Mouse (Mus musculus): ENCODE data around the gene Taf4. TPM values are rescaled to one million over a fixed set of nuclear protein-coding genes. Genes with fewer than 3 reads are reported as not detected.

Taf4 gene
- polyA plus RNA-seq, 2 experiments = 3.9 to 15.2 TPM

DNA sequence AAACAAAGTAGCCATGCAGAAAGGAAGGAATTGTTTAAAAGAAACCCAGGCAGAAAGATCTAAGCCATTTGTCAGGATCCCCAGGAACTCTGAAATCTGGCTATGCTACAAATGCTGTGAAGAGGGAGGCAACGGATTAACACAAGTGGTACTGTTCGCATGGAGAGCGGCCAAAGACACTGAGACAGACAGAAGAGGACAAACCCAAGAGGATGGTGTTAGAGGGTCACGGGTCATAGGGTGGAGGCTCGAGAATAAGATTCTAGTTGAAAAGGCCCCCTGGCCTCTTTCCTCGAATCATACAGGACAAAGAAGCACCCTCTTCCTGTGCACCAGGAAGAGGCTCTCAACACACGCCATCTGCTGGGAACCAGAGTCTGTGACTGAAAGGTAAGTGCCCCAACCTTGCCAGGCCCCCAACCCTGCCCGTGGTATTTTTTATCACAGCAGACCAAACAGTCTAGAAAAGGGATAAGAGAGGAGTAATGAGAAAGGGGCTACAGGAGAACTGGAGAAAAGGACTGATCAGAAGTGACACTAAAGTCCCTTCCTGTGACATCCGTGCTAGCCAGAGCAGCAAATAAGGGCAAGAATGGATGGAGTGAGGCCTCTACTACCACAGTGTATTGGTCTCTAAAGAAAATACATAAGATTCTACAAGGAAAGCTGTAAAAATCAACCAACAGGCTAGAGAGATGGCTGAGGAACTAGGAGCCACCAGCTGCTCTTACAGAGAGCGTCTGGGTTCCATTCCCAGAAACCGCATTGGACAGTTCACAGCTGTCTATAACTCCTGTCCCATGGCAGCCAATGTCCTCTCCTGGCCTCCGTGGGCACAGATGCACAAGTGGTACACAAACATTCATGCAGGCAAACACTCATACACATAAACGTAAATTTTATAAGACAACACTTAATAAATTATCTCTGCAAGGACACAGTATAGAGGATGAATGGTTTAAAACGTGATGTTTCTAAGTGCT is 24.6 kb downstream of the Taf4 start:
- 72% methylated on average over 14 of the region's 14 CpGs for whole genome bisulfite sequencing
- H3K27ac ChIP-seq (replicated peaks; ENCODE audit: low read depth, low read length) = no peak overlapping the region
- H3K36me3 ChIP-seq (ENCODE audit: control insufficient read depth, insufficient read depth, low read length) = no peaks in the 10 kb centered on the region
- H3K4me3 ChIP-seq (replicated peaks; ENCODE audit: low read length) = no peak overlapping the region
- no peak for DNase-seq (ENCODE audit: low spot score)
- H3K4me2 ChIP-seq (replicated peaks; ENCODE audit: low read depth, low read length, severe bottlenecking) = no peak overlapping the region
- H3K27me3 ChIP-seq (ENCODE audit: control insufficient read depth, insufficient read depth, low read length) = no peaks in the 10 kb centered on the region
- ATAC-seq (ENCODE audit: low FRiP score, low read depth) = no peak
- no peak overlapping the region for H3K9ac ChIP-seq (ENCODE audit: low read depth, low read length, severe bottlenecking)
- no peak for TF ChIP-seq POLR2A (IDR thresholded peaks at IDR 0.05; ENCODE audit: borderline replicate concordance, extremely low read depth, insufficient read depth, insufficient read length)
- H3K9me3 ChIP-seq (ENCODE audit: control insufficient read depth, low read length) = no peaks in the 10 kb centered on the region
- H3K4me1 ChIP-seq (ENCODE audit: control insufficient read depth, insufficient read depth, low read length) = no peaks in the 10 kb centered on the region

DNA sequence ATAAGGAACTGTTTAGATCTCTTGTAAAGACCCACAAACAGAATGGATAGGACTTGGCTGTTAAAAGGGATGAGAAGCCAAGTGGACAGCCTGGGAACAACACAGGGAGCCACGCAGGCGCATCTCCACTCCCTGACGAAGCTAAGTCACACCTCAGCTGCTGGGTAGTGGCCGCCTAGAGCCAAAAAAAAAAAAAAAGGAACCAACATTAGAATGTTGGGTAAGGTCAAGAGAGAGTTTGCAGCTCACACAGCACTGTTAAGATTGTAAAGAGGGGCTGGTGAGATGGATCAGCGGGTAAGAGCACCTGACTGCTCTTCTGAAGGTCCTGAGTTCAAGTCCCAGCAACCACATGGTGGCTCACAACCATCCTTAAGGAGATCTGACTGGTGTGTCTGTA is 27.6 kb downstream of the Taf4 start:
- ATAC-seq (ENCODE audit: low FRiP score, low read depth) = no peak
- Histone ChIP-seq H3K4me1 (ENCODE audit: control insufficient read depth, insufficient read depth, low read length) (0 out of 2 replicates have a peak, but pooled peaks cover 2% of the 10 kb centered on the region), H3K27ac (replicated peaks; ENCODE audit: low read depth, low read length) (no peak overlapping the region), H3K4me3 (replicated peaks; ENCODE audit: low read length) (no peak overlapping the region), H3K27me3 (ENCODE audit: control insufficient read depth, insufficient read depth, low read length) (no peaks in the 10 kb centered on the region), H3K9me3 (ENCODE audit: control insufficient read depth, low read length) (no peaks in the 10 kb centered on the region), H3K4me2 (replicated peaks; ENCODE audit: low read depth, low read length, severe bottlenecking) (no peak overlapping the region), H3K9ac (ENCODE audit: low read depth, low read length, severe bottlenecking) (no peak overlapping the region), H3K36me3 (ENCODE audit: control insufficient read depth, insufficient read depth, low read length) (no peaks in the 10 kb centered on the region)
- no peak for DNase-seq (ENCODE audit: low spot score)
- WGBS = 76% methylated on average over 5 of the region's 5 CpGs
- TF ChIP-seq POLR2A (IDR thresholded peaks at IDR 0.05; ENCODE audit: borderline replicate concordance, extremely low read depth, insufficient read depth, insufficient read length) = no peak

DNA sequence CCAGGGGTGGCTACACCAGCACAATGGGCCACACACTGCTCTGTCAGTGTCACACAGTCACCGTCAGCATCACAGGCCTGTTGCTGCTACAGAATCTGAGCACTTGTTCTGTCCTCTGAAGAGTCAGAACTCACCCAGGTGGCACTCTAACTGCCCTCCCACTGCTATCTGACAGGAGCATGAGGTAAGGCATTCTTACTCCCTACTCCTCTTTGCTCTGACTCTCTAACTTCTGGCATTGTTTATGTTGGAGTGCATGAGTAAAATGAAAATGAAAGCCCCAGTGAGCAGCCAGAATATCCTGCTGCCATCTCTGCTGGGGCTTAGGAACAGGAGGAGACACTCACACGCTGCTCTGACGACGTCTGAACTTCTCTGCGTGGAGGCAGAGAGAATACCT is 28.8 kb downstream of the Taf4 start:
- no peak for DNase-seq (ENCODE audit: low spot score)
- WGBS = 76% methylated on average over 5 of the region's 5 CpGs
- Histone ChIP-seq H3K4me3 (replicated peaks; ENCODE audit: low read length) (no peak overlapping the region), H3K9me3 (ENCODE audit: control insufficient read depth, low read length) (no peaks in the 10 kb centered on the region), H3K4me2 (replicated peaks; ENCODE audit: low read depth, low read length, severe bottlenecking) (no peak overlapping the region), H3K36me3 (ENCODE audit: control insufficient read depth, insufficient read depth, low read length) (no peaks in the 10 kb centered on the region), H3K9ac (ENCODE audit: low read depth, low read length, severe bottlenecking) (no peak overlapping the region), H3K4me1 (ENCODE audit: control insufficient read depth, insufficient read depth, low read length) (0 out of 2 replicates have a peak, but pooled peaks cover 2% of the 10 kb centered on the region), H3K27me3 (ENCODE audit: control insufficient read depth, insufficient read depth, low read length) (no peaks in the 10 kb centered on the region), H3K27ac (replicated peaks; ENCODE audit: low read depth, low read length) (no peak overlapping the region)
- ATAC-seq (ENCODE audit: low FRiP score, low read depth) = no peak
- no peak for TF ChIP-seq POLR2A (IDR thresholded peaks at IDR 0.05; ENCODE audit: borderline replicate concordance, extremely low read depth, insufficient read depth, insufficient read length)

DNA sequence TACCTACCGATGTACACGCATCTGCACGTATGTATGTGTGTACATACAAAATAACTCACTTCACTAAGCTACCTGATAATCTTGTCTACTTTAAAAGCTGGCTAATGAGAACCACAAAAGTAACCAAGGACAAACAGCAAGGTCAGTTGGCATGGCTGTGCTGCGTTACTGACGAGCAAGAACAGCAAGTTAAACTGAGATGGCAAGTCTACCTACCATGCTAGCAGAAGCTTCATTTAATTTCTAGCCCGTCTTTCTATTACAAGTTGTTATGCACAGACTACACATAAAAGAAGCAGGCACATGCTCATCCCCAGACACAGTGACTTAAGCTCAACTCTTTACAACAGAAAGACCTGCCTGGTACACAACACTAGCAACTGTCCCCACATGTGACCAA is 29.9 kb downstream of the Taf4 start:
- DNase-seq (ENCODE audit: low spot score) (no peak), ATAC-seq (ENCODE audit: low FRiP score, low read depth) (no peak)
- no peak for TF ChIP-seq POLR2A (IDR thresholded peaks at IDR 0.05; ENCODE audit: borderline replicate concordance, extremely low read depth, insufficient read depth, insufficient read length)
- no peak overlapping the region for H3K4me2 ChIP-seq (replicated peaks; ENCODE audit: low read depth, low read length, severe bottlenecking)
- 0 out of 2 replicates have a peak, but pooled peaks cover 2% of the 10 kb centered on the region for H3K4me1 ChIP-seq (ENCODE audit: control insufficient read depth, insufficient read depth, low read length)
- H3K9me3 ChIP-seq (ENCODE audit: control insufficient read depth, low read length) = no peaks in the 10 kb centered on the region
- H3K4me3 ChIP-seq (replicated peaks; ENCODE audit: low read length) = no peak overlapping the region
- H3K27me3 ChIP-seq (ENCODE audit: control insufficient read depth, insufficient read depth, low read length) = no peaks in the 10 kb centered on the region
- WGBS = 83% methylated on average over 6 of the region's 6 CpGs
- no peak overlapping the region for H3K9ac ChIP-seq (ENCODE audit: low read depth, low read length, severe bottlenecking)
- H3K27ac ChIP-seq (replicated peaks; ENCODE audit: low read depth, low read length) = no peak overlapping the region
- no peaks in the 10 kb centered on the region for H3K36me3 ChIP-seq (ENCODE audit: control insufficient read depth, insufficient read depth, low read length)

DNA sequence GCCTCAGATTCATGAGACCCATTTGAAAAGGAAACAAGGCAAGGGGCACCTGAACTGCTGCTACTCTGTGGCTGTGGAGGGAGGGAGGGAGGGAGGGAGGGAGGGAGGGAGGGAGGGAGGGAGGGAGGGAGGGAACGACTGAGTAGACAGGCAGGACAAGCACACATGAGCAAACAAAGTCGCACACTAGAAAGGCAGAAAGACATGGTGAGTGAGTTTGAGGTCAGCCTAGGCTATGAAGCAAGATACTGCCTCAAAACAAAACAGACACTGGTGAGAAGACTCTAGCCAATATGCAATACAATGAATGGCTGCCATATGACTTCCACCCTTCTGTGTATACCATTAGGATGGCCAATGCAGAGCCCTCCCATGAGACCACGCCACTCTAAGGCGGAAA is 31.4 kb downstream of the Taf4 start:
- Histone ChIP-seq H3K4me1 (ENCODE audit: control insufficient read depth, insufficient read depth, low read length) (0 out of 2 replicates have a peak, but pooled peaks cover 2% of the 10 kb centered on the region), H3K9ac (ENCODE audit: low read depth, low read length, severe bottlenecking) (no peak overlapping the region), H3K27ac (replicated peaks; ENCODE audit: low read depth, low read length) (no peak overlapping the region), H3K27me3 (ENCODE audit: control insufficient read depth, insufficient read depth, low read length) (no peaks in the 10 kb centered on the region), H3K4me2 (replicated peaks; ENCODE audit: low read depth, low read length, severe bottlenecking) (no peak overlapping the region), H3K36me3 (ENCODE audit: control insufficient read depth, insufficient read depth, low read length) (no peaks in the 10 kb centered on the region), H3K9me3 (ENCODE audit: control insufficient read depth, low read length) (no peaks in the 10 kb centered on the region), H3K4me3 (replicated peaks; ENCODE audit: low read length) (no peak overlapping the region)
- ATAC-seq (ENCODE audit: low FRiP score, low read depth) = no peak
- WGBS = 60% methylated on average over 4 of the region's 4 CpGs
- TF ChIP-seq POLR2A (IDR thresholded peaks at IDR 0.05; ENCODE audit: borderline replicate concordance, extremely low read depth, insufficient read depth, insufficient read length) = no peak
- DNase-seq (ENCODE audit: low spot score) = no peak
